Mouse (Mus musculus): ENCODE measurements around the gene Treml1. TPM values are rescaled to one million over a fixed set of nuclear protein-coding genes. Genes with fewer than 3 reads are reported as not detected.

The Treml1 gene
- total and polyA plus RNA-seq, 2 experiments from 2014 or later = 0.57 TPM; not detected in 1

DNA sequence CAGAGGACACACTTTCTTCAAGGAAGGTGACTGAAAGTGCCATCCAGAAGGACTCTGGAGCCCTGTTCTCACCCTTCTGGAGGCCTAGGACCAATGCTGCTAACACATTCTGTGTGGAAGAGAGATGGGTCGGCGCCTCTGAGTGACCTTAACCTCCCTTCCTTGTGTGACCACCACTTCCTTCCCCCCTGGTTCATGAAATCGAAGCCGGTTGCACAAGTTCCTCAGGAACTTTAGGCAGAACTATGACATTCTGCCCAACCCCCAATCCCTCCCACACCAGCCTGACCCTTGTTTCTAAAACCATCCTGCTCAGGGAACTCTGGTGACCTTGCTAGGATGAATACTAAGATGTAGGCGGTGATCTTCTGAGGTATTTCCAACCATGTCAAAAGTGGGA, 35.5 kb upstream of the Treml1 start:
- H3K9me3 ChIP-seq (replicated peaks; ENCODE audit: control insufficient read depth, low read length) = no peaks in the 10 kb centered on the region
- H3K27ac ChIP-seq (ENCODE audit: low read depth) = no peak overlapping the region
- TF ChIP-seq EP300 (IDR thresholded peaks at IDR 0.05; ENCODE audit: low read depth) = no peak
- no peak for TF ChIP-seq CTCF (IDR thresholded peaks at IDR 0.05; ENCODE audit: low read depth)
- H3K9ac ChIP-seq (replicated peaks; ENCODE audit: low read depth, low read length) = no peak overlapping the region
- ATAC-seq (ENCODE audit: insufficient read depth, low read depth) (no peak), DNase-seq (ENCODE audit: low spot score) (no peak)
- WGBS = 67% methylated on average over 5 of the region's 5 CpGs
- H3K36me3 ChIP-seq (replicated peaks; ENCODE audit: control insufficient read depth, insufficient read depth, low read length) = no peaks in the 10 kb centered on the region
- H3K4me2 ChIP-seq (ENCODE audit: low read depth, low read length) = no peak overlapping the region
- H3K4me3 ChIP-seq (ENCODE audit: low read depth, low read length) = no peak overlapping the region
- no peaks in the 10 kb centered on the region for H3K4me1 ChIP-seq (ENCODE audit: control insufficient read depth, insufficient read depth)
- no peaks in the 10 kb centered on the region for H3K27me3 ChIP-seq (ENCODE audit: control insufficient read depth, insufficient read depth, low read length)

DNA sequence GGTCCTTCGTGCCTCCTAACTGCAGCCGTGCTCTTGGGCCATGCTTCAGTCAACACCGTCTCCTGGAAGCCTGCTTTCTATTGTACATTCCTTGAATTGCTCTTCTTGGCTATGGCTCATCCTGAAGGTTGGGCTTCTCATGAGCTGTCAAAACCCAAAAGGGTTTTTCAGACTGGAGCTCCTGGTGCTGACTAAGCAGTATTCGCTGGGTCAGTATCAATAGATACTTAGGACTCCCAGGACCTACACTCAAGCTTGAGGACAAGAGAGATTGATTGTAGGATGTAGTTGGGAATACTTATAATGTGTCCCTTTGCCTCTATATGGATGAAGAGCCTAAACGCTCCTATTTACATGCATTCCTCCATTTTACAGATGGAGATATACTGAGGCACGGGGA, 34.6 kb upstream of the Treml1 start:
- TF ChIP-seq EP300 (IDR thresholded peaks at IDR 0.05; ENCODE audit: low read depth) = no peak
- TF ChIP-seq CTCF (IDR thresholded peaks at IDR 0.05; ENCODE audit: low read depth) = no peak
- no peaks in the 10 kb centered on the region for H3K4me1 ChIP-seq (ENCODE audit: control insufficient read depth, insufficient read depth)
- ATAC-seq (ENCODE audit: insufficient read depth, low read depth) = no peak
- no peak overlapping the region for H3K27ac ChIP-seq (ENCODE audit: low read depth)
- H3K9ac ChIP-seq (replicated peaks; ENCODE audit: low read depth, low read length) = no peak overlapping the region
- no peak for DNase-seq (ENCODE audit: low spot score)
- no peaks in the 10 kb centered on the region for H3K27me3 ChIP-seq (ENCODE audit: control insufficient read depth, insufficient read depth, low read length)
- no peaks in the 10 kb centered on the region for H3K9me3 ChIP-seq (replicated peaks; ENCODE audit: control insufficient read depth, low read length)
- H3K36me3 ChIP-seq (replicated peaks; ENCODE audit: control insufficient read depth, insufficient read depth, low read length) = no peaks in the 10 kb centered on the region
- no peak overlapping the region for H3K4me2 ChIP-seq (ENCODE audit: low read depth, low read length)
- H3K4me3 ChIP-seq (ENCODE audit: low read depth, low read length) = no peak overlapping the region
- WGBS = 81% methylated on average over 6 of the region's 6 CpGs

DNA sequence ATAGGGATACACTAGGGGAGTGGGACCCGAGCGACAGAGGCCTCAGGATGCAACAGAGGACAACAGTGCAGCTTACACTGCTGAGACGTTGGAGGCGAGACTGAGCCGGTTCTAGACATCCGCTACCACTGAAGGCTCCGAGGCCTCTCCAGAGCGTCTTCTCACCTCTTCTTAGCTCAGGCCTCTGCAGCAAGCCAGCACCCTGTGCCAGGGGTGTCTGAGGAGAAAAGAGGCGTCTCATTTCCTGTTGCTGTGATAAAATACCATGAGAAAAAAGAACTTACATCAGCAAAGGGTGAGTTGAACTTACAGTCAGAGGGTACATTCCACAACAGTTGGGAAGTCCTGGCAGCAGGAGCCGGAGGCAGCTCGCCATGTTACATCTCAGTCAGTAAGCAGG, 34.1 kb upstream of the Treml1 start:
- H3K4me2 ChIP-seq (ENCODE audit: low read depth, low read length) = no peak overlapping the region
- whole genome bisulfite sequencing = 75% methylated on average over 11 of the region's 11 CpGs
- DNase-seq (ENCODE audit: low spot score) = no peak
- no peaks in the 10 kb centered on the region for H3K9me3 ChIP-seq (replicated peaks; ENCODE audit: control insufficient read depth, low read length)
- TF ChIP-seq EP300 (IDR thresholded peaks at IDR 0.05; ENCODE audit: low read depth) = no peak
- no peak for TF ChIP-seq CTCF (IDR thresholded peaks at IDR 0.05; ENCODE audit: low read depth)
- H3K4me1 ChIP-seq (ENCODE audit: control insufficient read depth, insufficient read depth) = no peaks in the 10 kb centered on the region
- H3K4me3 ChIP-seq (ENCODE audit: low read depth, low read length) = no peak overlapping the region
- H3K36me3 ChIP-seq (replicated peaks; ENCODE audit: control insufficient read depth, insufficient read depth, low read length) = no peaks in the 10 kb centered on the region
- no peak overlapping the region for H3K27ac ChIP-seq (ENCODE audit: low read depth)
- H3K9ac ChIP-seq (replicated peaks; ENCODE audit: low read depth, low read length) = no peak overlapping the region
- H3K27me3 ChIP-seq (ENCODE audit: control insufficient read depth, insufficient read depth, low read length) = no peaks in the 10 kb centered on the region
- no peak for ATAC-seq (ENCODE audit: insufficient read depth, low read depth)

DNA sequence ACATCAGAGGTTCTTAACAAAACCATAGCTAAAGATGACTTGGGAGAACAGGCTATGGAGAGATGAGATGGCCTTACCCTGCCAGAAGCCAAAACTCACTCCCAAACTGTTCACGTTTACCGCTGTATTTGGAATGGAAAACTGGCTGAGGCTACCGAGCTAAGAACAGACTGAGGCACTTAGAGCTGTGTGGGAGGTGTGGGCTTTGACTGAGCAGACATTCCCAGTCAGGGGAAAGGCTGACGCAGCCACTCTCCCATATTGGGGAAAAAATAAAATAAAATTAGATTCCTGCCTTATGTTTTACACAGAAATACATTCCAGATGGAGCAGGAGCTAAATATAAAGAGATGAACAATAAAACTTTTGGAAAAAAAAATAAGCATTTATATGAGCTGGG, 33.1 kb upstream of the Treml1 start:
- Histone ChIP-seq H3K4me3 (ENCODE audit: low read depth, low read length) (no peak overlapping the region), H3K36me3 (replicated peaks; ENCODE audit: control insufficient read depth, insufficient read depth, low read length) (no peaks in the 10 kb centered on the region), H3K9me3 (replicated peaks; ENCODE audit: control insufficient read depth, low read length) (no peaks in the 10 kb centered on the region), H3K27ac (ENCODE audit: low read depth) (no peak overlapping the region), H3K4me1 (ENCODE audit: control insufficient read depth, insufficient read depth) (no peaks in the 10 kb centered on the region), H3K27me3 (ENCODE audit: control insufficient read depth, insufficient read depth, low read length) (no peaks in the 10 kb centered on the region), H3K9ac (replicated peaks; ENCODE audit: low read depth, low read length) (no peak overlapping the region), H3K4me2 (ENCODE audit: low read depth, low read length) (no peak overlapping the region)
- ATAC-seq (ENCODE audit: insufficient read depth, low read depth) (no peak), DNase-seq (ENCODE audit: low spot score) (no peak)
- 56% methylated on average over 4 of the region's 4 CpGs for WGBS
- TF ChIP-seq EP300 (IDR thresholded peaks at IDR 0.05; ENCODE audit: low read depth) (no peak), CTCF (IDR thresholded peaks at IDR 0.05; ENCODE audit: low read depth) (no peak)

DNA sequence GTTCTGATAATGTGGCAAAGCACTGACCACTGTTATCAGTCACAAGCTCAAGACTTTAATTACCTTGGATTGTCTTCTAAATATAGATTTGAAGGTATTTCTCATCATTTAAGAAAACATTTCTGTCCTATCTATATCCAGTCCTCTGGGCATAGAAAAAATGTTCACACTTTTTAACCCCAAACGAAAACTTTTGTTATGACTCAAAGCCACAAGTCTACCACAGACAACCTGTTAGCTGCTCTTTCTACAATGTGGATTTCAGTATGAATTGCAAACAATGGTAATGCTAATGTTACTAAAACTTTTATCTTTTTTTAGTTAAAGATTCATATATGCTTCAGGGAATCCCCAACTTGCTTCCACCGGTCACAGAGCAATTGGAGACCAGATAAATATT, 27.2 kb upstream of the Treml1 start:
- no peak overlapping the region for H3K4me2 ChIP-seq (ENCODE audit: low read depth, low read length)
- H3K27ac ChIP-seq (ENCODE audit: low read depth) = no peak overlapping the region
- no peaks in the 10 kb centered on the region for H3K4me1 ChIP-seq (ENCODE audit: control insufficient read depth, insufficient read depth)
- no peak overlapping the region for H3K4me3 ChIP-seq (ENCODE audit: low read depth, low read length)
- ATAC-seq (ENCODE audit: insufficient read depth, low read depth) (no peak), DNase-seq (ENCODE audit: low spot score) (no peak)
- WGBS = 60% methylated on average over 2 of the region's 2 CpGs
- H3K9me3 ChIP-seq (replicated peaks; ENCODE audit: control insufficient read depth, low read length) = no peaks in the 10 kb centered on the region
- H3K27me3 ChIP-seq (ENCODE audit: control insufficient read depth, insufficient read depth, low read length) = no peaks in the 10 kb centered on the region
- no peak for TF ChIP-seq EP300 (IDR thresholded peaks at IDR 0.05; ENCODE audit: low read depth)
- no peak for TF ChIP-seq CTCF (IDR thresholded peaks at IDR 0.05; ENCODE audit: low read depth)
- H3K9ac ChIP-seq (replicated peaks; ENCODE audit: low read depth, low read length) = no peak overlapping the region
- H3K36me3 ChIP-seq (replicated peaks; ENCODE audit: control insufficient read depth, insufficient read depth, low read length) = no peaks in the 10 kb centered on the region

DNA sequence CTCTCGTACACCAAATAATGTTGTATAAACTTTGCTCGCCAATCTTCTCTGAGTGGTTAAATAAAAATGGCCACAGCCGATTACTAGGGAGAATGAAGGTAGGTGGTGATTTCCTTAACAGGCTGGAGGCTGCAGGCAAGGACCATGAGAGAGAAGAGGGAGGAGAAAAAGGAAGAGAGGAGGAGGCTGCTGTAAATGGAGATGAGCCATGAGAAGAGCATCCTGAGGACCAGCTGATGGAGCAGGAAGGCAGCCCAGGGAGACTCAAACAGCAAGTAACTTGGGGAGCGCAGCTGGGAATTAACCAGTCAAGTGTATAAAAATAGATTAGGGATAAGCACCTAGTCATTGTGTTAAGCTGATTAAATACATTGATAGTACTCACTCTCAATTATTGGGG, 25.5 kb upstream of the Treml1 start:
- H3K4me2 ChIP-seq (ENCODE audit: low read depth, low read length) = no peak overlapping the region
- no peaks in the 10 kb centered on the region for H3K27me3 ChIP-seq (ENCODE audit: control insufficient read depth, insufficient read depth, low read length)
- no peaks in the 10 kb centered on the region for H3K9me3 ChIP-seq (replicated peaks; ENCODE audit: control insufficient read depth, low read length)
- H3K4me1 ChIP-seq (ENCODE audit: control insufficient read depth, insufficient read depth) = no peaks in the 10 kb centered on the region
- H3K4me3 ChIP-seq (ENCODE audit: low read depth, low read length) = no peak overlapping the region
- TF ChIP-seq CTCF (IDR thresholded peaks at IDR 0.05; ENCODE audit: low read depth) = no peak
- TF ChIP-seq EP300 (IDR thresholded peaks at IDR 0.05; ENCODE audit: low read depth) = no peak
- ATAC-seq (ENCODE audit: insufficient read depth, low read depth) = no peak
- no peak overlapping the region for H3K9ac ChIP-seq (replicated peaks; ENCODE audit: low read depth, low read length)
- DNase-seq (ENCODE audit: low spot score) = no peak
- H3K36me3 ChIP-seq (replicated peaks; ENCODE audit: control insufficient read depth, insufficient read depth, low read length) = no peaks in the 10 kb centered on the region
- 83% methylated on average over 4 of the region's 4 CpGs for WGBS
- H3K27ac ChIP-seq (ENCODE audit: low read depth) = no peak overlapping the region

Data from heart, postnatal 0 days (tissue).